Mouse (Mus musculus): ENCODE results near the gene Rock2.

Rock2 gene

GRCm38 (mm10) chr12:16898221-16898620 lies 3.5 kb downstream of the Rock2 start:
- intact Hi-C loops (cut with DNase I) = loop anchor here (5.0 kb wide), 1 partner anchor 71 kb away; no protein-coding TSS in a partner anchor

DNA sequence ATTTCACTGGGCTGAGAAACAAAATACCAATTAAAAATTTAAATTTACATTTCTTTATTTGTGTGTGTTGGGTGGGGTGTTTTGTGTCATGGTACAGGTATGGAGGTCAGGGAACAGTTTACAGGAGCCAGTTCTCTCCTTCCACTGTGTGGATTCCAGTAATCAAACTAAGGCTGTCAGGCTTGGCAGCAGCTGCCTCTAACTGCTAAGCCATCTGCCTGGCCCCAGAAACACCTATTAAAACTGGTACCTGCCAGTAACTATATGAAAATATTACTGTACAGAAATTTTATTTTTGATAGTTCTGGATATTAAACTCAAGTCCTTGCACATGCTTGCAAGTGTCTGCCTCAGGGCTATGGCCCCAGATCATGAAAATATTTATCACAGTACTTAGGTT lies 4.1 kb downstream of the Rock2 start:
- intact Hi-C loops (cut with DNase I) = loop anchor here (5.0 kb wide), 1 partner anchor 71 kb away; no protein-coding TSS in a partner anchor

- intact Hi-C loops (cut with DNase I) = no loop called here
These were observed 6.0 kb downstream of the Rock2 start for GRCm38 (mm10) chr12:16900625-16901222.

DNA sequence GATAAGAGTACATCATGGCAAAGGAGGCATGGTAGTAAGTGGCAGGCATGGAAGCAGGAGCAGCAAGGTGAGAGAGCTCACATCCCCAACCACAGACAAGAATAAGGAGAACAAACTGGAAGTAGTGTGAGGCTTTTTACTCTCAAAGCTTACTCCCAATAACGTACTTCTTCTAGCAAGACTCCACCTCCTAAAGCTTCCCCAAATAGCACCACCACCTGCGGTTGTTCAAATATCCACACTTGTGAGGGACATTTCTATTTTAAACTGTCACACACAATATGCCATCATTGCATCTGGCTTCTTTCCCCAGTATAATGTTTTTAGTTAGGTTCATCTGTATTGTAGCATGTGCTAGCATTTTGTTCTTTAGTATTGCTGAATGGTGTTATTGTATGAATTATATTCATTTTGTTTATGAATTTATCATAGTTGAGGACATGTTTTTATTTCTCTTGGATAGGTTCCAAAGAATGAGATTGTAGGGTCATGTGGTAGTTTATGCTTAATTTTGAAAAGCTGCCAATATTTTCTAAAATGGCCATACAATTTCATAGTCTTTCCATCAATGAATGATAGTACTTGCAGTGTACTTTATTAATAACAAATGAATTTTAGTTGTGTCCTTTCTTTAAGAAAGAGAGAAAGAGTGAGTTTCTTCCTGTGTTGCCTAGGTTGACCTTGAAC lies 9.4 kb downstream of the Rock2 start:
- intact Hi-C loops (cut with DNase I) = no loop called here

- intact Hi-C loops (cut with DNase I) = no loop called here
These were observed 12.7 kb downstream of the Rock2 start for GRCm38 (mm10) chr12:16907282-16907846.

DNA sequence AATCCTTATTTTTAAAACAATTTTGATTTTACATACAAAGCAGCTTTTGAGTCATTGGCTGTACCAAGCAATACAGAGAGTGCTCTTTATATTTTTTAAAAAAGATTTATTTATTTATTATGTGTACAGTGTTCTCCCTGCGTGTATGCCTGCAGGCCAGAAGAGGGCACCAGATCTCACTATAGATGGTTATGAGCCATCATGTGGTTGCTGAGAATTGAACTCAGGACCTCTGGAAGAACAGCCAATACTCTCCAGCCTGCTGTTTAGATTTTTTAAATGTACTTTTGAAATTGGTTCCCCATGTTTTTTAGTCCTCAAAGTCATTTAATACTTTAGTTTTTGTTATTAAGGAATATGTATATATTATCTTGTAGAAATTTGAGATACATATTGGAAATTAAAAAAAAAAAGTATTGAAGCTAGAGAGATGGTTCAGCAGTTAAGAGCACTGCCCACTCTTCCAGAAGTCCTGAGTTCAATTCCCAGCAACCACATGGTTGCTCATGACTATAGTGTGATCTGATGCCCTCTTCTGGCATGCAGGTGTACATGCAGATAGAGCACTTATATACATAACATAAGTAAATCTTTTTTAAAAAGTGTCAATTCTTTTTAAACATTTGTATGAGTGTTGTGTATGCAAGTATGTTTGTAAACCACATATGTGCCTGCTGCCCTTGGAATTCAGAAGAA lies 13.4 kb downstream of the Rock2 start:
- intact Hi-C loops (cut with DNase I) = no loop called here

GRCm38 (mm10) chr12:16911524-16911923 lies 16.8 kb downstream of the Rock2 start:
- intact Hi-C loops (cut with DNase I) = no loop called here

- intact Hi-C loops (cut with DNase I) = no loop called here
These were observed 17.9 kb downstream of the Rock2 start for GRCm38 (mm10) chr12:16912600-16912999.

- intact Hi-C loops (cut with DNase I) = no loop called here
These were observed 25.6 kb downstream of the Rock2 start for GRCm38 (mm10) chr12:16920186-16920860.

DNA sequence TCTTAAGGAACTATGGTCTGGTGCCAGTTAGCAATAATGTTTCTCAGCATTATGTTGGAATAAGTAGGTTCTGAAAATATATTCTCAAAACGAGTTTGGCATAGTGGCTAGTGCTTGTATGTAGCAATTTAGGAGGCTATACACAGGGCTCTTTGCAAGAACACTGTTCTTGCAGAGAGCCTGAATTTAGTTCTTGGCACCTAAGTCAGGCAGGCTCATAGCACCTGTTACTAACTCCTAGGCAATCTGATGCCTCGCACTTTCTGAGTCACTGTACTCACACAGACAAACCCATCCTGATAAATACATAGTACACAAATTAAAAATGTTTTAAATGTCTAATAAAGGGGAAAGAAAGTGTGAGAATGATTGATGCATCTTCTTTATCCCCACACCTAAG lies 33.2 kb downstream of the Rock2 start:
- intact Hi-C loops (cut with DNase I) = no loop called here

- intact Hi-C loops (cut with DNase I) = loop anchor here (5.0 kb wide), 1 partner anchor 122 kb away; the partner anchor contains the start of gene E2f6
These were observed 39.7 kb downstream of the Rock2 start for GRCm38 (mm10) chr12:16934423-16934822.

DNA sequence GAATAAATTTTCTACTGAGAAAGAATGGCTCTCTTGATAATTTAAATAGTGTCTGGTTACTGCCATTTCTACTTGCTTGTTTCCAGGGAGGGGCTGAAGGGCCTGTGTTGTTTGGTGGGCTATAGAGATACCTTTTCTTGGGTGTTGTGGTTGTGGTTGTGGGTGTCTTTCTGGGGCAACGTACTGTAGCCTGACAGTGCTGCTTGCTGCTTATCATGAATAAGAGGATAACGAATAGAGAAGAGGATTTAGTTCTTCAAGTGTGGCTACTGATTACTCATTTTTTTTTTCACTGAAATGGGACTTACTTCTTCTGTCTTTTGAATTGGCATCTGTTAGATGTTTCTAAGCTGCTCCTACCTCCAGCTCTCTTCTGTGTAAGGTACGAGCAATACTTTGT lies 47.3 kb downstream of the Rock2 start:
- intact Hi-C loops (cut with DNase I) = loop anchor here (10.0 kb wide), 1 partner anchor 53 kb away; no protein-coding TSS in a partner anchor

DNA sequence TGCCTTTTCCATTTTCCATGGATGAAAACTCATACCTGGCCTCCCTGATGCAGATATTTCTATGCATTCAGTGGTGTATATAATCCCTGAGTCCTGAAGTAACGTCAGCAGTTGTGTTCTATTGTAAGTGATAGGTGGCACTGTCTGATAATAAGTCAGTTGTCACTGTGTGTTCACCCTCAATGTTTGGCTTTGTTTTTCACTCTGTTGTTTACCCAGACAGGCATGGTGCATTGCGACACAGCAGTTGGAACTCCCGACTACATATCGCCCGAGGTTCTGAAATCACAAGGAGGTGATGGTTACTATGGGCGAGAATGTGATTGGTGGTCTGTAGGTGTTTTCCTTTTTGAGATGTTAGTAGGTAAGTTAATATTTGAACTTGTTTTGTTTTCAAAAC lies 53.5 kb downstream of the Rock2 start:
- intact Hi-C loops (cut with DNase I) = loop anchor here (10.0 kb wide), 1 partner anchor 47 kb away; no protein-coding TSS in a partner anchor

DNA sequence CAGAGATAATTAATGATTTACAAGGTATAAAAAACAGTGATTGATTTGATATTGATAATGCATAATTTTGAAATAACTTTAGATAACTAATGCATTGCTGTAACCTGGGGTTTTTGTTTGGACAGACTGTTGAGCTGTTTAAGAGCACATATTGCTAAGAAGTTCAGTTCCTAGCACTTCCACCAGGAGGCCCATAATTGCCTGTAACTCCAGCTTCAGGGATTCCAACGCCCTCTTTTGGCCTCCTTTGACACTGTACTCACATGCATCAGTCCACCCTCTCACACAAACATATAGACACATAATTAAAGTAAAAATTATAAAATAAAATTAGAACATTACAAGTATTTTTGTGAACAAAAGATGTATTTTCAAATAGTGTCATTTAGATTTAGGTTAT lies 64.2 kb downstream of the Rock2 start:
- intact Hi-C loops (cut with DNase I) = no loop called here

DNA sequence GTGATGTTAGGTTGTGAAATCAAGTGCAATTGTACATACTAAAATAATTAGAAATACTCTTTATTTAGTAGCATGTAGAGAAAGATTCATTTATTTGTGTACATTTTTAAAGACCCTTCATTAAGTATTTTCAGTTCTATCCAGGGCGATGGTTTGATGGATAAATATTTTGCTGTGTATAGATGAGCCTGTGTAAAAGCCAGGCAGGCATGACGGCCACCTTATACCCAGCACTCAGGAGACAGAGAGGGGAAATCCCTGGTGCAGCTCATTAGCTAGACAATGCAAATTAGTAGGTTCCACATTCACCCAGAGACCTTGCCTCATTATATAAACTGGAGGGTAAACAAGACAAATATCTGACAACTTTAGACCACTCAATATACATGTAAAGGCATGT lies 68.7 kb downstream of the Rock2 start:
- intact Hi-C loops (cut with DNase I) = loop anchor here (5.0 kb wide), 2 partner anchors 34 to 136 kb away; no protein-coding TSS in a partner anchor

DNA sequence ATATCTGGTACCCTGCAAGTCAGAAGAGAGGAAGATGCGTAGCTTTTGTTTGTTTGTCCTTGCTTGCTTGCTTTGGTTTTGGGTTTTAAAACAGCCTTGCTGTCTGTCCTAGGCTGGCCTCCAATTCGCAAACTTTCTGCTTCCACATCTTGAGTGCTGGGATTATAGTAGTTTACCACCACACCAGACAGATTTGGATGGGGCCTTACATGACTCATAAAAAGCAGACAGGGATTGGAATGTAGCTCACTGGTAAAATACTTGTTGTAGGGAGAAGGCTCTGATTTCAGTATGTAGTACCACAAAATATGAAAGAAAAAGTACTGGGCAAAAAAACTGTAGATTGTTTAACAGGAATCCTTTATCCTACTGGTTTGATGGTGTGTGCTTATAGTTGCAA lies 72.1 kb downstream of the Rock2 start:
- intact Hi-C loops (cut with DNase I) = no loop called here

- intact Hi-C loops (cut with DNase I) = no loop called here
These were observed 82.4 kb downstream of the Rock2 start for GRCm38 (mm10) chr12:16977120-16977519.

GRCm38 (mm10) chr12:16985778-16986177 lies 91.1 kb downstream of the Rock2 start:
- intact Hi-C loops (cut with DNase I) = no loop called here

GRCm38 (mm10) chr12:16991376-16991775 lies 96.7 kb downstream of the Rock2 start:
- intact Hi-C loops (cut with DNase I) = loop anchor here (10.0 kb wide), 1 partner anchor 47 kb away; no protein-coding TSS in a partner anchor

DNA sequence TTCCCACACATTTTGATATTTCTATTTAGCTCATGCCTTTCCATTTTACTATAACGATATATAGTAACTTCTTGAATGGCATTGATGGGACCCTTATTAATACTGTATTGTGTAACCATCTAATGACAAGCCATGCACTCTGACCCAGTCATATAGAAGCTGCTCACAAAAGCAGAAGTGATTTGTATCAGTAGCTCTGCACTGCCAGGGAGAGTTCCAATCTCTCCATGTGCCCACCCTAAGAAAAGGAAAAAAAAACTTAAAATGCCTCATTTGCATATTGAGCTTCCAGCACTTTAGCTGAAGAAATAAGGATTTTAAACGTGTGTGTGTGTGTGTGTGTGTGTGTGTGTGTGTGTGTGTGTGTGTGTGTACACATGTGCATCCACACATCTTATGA lies 97.7 kb downstream of the Rock2 start:
- intact Hi-C loops (cut with DNase I) = loop anchor here (10.0 kb wide), 1 partner anchor 48 kb away; no protein-coding TSS in a partner anchor

DNA sequence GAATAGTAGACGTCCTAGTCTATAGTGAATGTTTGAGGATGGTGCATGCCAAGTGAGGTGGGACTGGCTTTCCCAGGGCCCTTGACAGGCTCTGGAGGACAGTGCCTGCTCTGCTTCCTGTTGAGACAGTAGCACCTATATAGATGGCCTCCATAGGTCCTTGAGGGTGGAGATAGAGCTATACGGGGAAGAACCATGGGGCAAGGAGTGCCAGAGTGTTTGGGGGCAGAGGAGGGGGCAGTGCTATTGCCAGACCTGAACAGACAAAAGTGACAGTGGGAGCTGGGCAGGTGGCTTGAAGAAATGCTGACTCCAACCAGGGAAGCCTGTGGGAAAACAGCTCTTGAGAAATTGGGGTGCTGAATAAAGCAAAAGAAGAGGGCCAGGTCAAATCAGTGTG lies 99.6 kb downstream of the Rock2 start:
- intact Hi-C loops (cut with DNase I) = loop anchor here (10.0 kb wide), 1 partner anchor 49 kb away; no protein-coding TSS in a partner anchor
